Mouse (Mus musculus): Measurements from ENCODE around the gene Zfp771. TPM values are rescaled to one million over a fixed set of nuclear protein-coding genes. Genes with fewer than 3 reads are reported as not detected.
A peak's percentile ranks its signal among the peaks of the same experiment; 100 is the strongest.

The Zfp771 gene
- total and polyA plus RNA-seq, 2 experiments from 2014 or later: 65.7 to 75.1 TPM

GRCm38 (mm10) chr7:127262218-127262961 lies 18.3 kb downstream of the Zfp771 start:
- DNase-seq: no peak

GRCm38 (mm10) chr7:127263526-127263925 lies 19.5 kb downstream of the Zfp771 start:
- Histone ChIP-seq H3K27me3 (ENCODE audit: insufficient read depth, low read length) (no peaks in the 10 kb centered on the region), H3K4me1 (ENCODE audit: insufficient read depth) (peaks cover 3% of the 10 kb centered on the region; the same call in 1 of the 2 replicates), H3K4me2 (ENCODE audit: low read depth) (no peak overlapping the region), H3K9me3 (ENCODE audit: low read length) (0 out of 2 replicates have a peak, but pooled peaks cover 3% of the 10 kb centered on the region), H3K27ac (ENCODE audit: low read depth, low read length) (no peak overlapping the region), H3K36me3 (ENCODE audit: insufficient read depth) (0 out of 2 replicates have a peak, but pooled peaks cover 3% of the 10 kb centered on the region), H3K4me3 (ENCODE audit: low read depth, low read length) (no peak overlapping the region), H3K9ac (no peak overlapping the region)
- DNase-seq (no peak), ATAC-seq (no peak)
- 91% methylated on average over 3 of the region's 3 CpGs for WGBS
- TF ChIP-seq CTCF (IDR thresholded peaks at IDR 0.05; ENCODE audit: low read depth): no peak

More at GRCm38 (mm10) chr7:127262218-127262961, 18.3 kb downstream of the Zfp771 start:
- peaks cover 3% of the 10 kb centered on the region; the same call in 1 of the 2 replicates for H3K4me1 ChIP-seq (ENCODE audit: insufficient read depth)
- WGBS: 81% methylated on average over 10 of the region's 10 CpGs
- TF ChIP-seq CTCF (IDR thresholded peaks at IDR 0.05; ENCODE audit: low read depth): no peak
- no peak for ATAC-seq
- H3K36me3 ChIP-seq (ENCODE audit: insufficient read depth): no peaks in the 10 kb centered on the region
- H3K4me3 ChIP-seq (ENCODE audit: low read depth, low read length): no peak overlapping the region
- no peak overlapping the region for H3K27ac ChIP-seq (ENCODE audit: low read depth, low read length)
- no peaks in the 10 kb centered on the region for H3K9me3 ChIP-seq (ENCODE audit: low read length)
- H3K4me2 ChIP-seq (ENCODE audit: low read depth): no peak overlapping the region
- no peak overlapping the region for H3K9ac ChIP-seq
- H3K27me3 ChIP-seq (ENCODE audit: insufficient read depth, low read length): no peaks in the 10 kb centered on the region

DNA sequence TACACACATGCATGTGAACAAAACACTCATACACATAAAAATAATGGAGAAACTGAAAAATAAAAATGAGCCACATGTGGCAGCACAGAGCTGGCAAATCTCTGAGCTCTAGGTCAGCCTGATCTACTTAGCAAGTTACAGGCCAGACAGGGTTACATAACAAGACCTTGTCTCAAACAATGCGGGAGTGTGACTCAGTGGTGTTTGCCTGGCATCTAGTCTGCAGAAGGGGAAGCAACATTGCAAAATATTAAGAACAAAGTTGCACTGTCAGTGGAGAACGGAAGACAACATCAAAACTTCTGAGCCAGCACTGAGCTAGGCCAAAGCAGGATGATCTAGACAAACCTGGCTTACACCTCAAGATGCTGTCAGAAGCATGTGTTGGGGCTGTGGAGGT lies 26.2 kb downstream of the Zfp771 start:
- Histone ChIP-seq H3K9ac (no peak overlapping the region), H3K4me1 (ENCODE audit: insufficient read depth) (peaks cover 4% of the 10 kb centered on the region; the same call in 1 of the 2 replicates), H3K4me2 (ENCODE audit: low read depth) (no peak overlapping the region), H3K9me3 (ENCODE audit: low read length) (0 out of 2 replicates have a peak, but pooled peaks cover 4% of the 10 kb centered on the region), H3K27me3 (ENCODE audit: insufficient read depth, low read length) (no peaks in the 10 kb centered on the region), H3K27ac (ENCODE audit: low read depth, low read length) (no peak overlapping the region), H3K4me3 (ENCODE audit: low read depth, low read length) (no peak overlapping the region), H3K36me3 (ENCODE audit: insufficient read depth) (peaks cover 18% of the 10 kb centered on the region; the same call in 1 of the 2 replicates)
- TF ChIP-seq CTCF (IDR thresholded peaks at IDR 0.05; ENCODE audit: low read depth): no peak
- WGBS: 92% methylated on average over 2 of the region's 2 CpGs
- ATAC-seq (no peak), DNase-seq (no peak)

DNA sequence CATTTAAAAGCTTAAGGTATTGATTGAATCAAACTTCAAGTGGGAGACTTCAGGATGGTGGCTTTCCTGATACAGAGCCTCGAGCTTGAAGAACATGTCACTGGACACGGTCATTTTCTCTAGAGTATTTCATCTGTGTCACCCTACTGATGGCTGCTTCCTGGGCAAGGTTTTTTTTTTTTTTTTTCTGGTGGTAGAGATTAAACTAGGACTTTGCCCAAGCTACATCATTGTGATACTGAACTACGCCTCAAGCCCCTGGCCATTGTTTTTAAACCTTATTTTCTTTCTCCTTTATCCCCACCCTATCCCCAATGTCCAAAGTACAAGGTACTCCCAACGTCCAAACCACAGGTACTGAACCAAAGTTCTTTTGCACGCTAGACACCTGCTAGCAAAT lies 26.6 kb downstream of the Zfp771 start:
- H3K36me3 ChIP-seq (ENCODE audit: insufficient read depth): peaks cover 18% of the 10 kb centered on the region; the same call in 1 of the 2 replicates
- no peak for ATAC-seq
- H3K9ac ChIP-seq: no peak overlapping the region
- no peak overlapping the region for H3K4me2 ChIP-seq (ENCODE audit: low read depth)
- 0 out of 2 replicates have a peak, but pooled peaks cover 4% of the 10 kb centered on the region for H3K9me3 ChIP-seq (ENCODE audit: low read length)
- H3K4me1 ChIP-seq (ENCODE audit: insufficient read depth): peaks cover 4% of the 10 kb centered on the region; the same call in 1 of the 2 replicates
- no peak for DNase-seq
- no peak overlapping the region for H3K27ac ChIP-seq (ENCODE audit: low read depth, low read length)
- WGBS: 96% methylated on average over 5 of the region's 5 CpGs
- H3K4me3 ChIP-seq (ENCODE audit: low read depth, low read length): no peak overlapping the region
- no peaks in the 10 kb centered on the region for H3K27me3 ChIP-seq (ENCODE audit: insufficient read depth, low read length)
- no peak for TF ChIP-seq CTCF (IDR thresholded peaks at IDR 0.05; ENCODE audit: low read depth)

DNA sequence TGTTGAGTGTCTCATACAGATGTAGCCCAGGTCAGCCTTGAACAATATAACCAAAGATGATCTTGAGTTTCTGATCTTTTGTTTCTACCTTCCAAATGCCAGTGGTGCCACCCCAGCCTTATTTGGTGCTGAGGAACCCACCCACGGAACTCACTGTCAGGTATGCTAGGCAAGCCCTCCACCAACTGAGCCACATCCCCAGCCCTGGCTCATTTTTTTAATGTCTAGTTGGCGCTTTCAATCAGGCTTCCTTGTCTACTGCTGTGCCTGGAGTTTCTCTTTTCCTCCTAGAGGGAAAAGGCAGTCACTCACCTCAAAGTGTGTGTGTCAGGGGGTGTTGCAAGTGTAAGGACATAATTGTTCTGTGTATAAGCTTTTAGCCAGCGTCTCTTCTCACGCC lies 27.0 kb downstream of the Zfp771 start:
- no peaks in the 10 kb centered on the region for H3K27me3 ChIP-seq (ENCODE audit: insufficient read depth, low read length)
- DNase-seq (no peak), ATAC-seq (no peak)
- peaks cover 18% of the 10 kb centered on the region; the same call in 1 of the 2 replicates for H3K36me3 ChIP-seq (ENCODE audit: insufficient read depth)
- TF ChIP-seq CTCF (IDR thresholded peaks at IDR 0.05; ENCODE audit: low read depth): no peak
- 0 out of 2 replicates have a peak, but pooled peaks cover 4% of the 10 kb centered on the region for H3K9me3 ChIP-seq (ENCODE audit: low read length)
- H3K9ac ChIP-seq: no peak overlapping the region
- H3K27ac ChIP-seq (ENCODE audit: low read depth, low read length): no peak overlapping the region
- WGBS: 93% methylated on average over 4 of the region's 4 CpGs
- H3K4me1 ChIP-seq (ENCODE audit: insufficient read depth): peaks cover 4% of the 10 kb centered on the region; the same call in 1 of the 2 replicates
- H3K4me3 ChIP-seq (ENCODE audit: low read depth, low read length): no peak overlapping the region
- no peak overlapping the region for H3K4me2 ChIP-seq (ENCODE audit: low read depth)

DNA sequence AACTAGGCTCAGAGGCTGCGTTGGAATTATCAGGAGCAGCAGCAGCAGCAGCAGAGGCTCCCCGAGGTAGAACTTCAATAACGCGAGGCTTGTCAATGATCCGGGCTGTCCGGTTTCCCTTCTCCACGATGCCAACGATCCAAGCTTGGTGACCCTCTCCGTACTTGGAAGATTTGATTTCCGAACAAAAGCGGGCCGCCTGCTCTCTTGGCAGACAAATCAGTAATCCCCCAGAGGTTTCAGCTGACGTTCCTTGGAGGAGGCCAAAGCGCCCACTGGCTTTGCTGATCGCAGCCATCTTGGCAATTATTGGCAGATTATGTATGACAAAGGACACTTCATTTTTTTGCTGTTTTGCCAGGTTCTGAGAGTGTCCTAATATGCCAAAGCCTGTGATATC lies 28.5 kb downstream of the Zfp771 start:
- no peaks in the 10 kb centered on the region for H3K27me3 ChIP-seq (ENCODE audit: insufficient read depth, low read length)
- DNase-seq (no peak), ATAC-seq (no peak)
- TF ChIP-seq CTCF (IDR thresholded peaks at IDR 0.05; ENCODE audit: low read depth): no peak
- peaks cover 4% of the 10 kb centered on the region; the same call in 1 of the 2 replicates for H3K4me1 ChIP-seq (ENCODE audit: insufficient read depth)
- 94% methylated on average over 15 of the region's 15 CpGs for WGBS
- no peak overlapping the region for H3K27ac ChIP-seq (ENCODE audit: low read depth, low read length)
- peaks cover 18% of the 10 kb centered on the region; the same call in 1 of the 2 replicates for H3K36me3 ChIP-seq (ENCODE audit: insufficient read depth)
- H3K4me2 ChIP-seq (ENCODE audit: low read depth): 0 out of 2 replicates have a peak overlapping the region, but pooled peaks have one; percentile 81
- no peak overlapping the region for H3K9ac ChIP-seq
- 0 out of 2 replicates have a peak, but pooled peaks cover 4% of the 10 kb centered on the region for H3K9me3 ChIP-seq (ENCODE audit: low read length)
- H3K4me3 ChIP-seq (ENCODE audit: low read depth, low read length): no peak overlapping the region

All from forebrain, postnatal 0 days (tissue).